Mouse (Mus musculus): ENCODE measurements at regions not wholly inside any gene's neighbourhood (a gene's known extent, or its start where the extent isn't known, plus 50 kb on each side); places are given as distances from the start of the nearest gene placed in this dataset.

DNA sequence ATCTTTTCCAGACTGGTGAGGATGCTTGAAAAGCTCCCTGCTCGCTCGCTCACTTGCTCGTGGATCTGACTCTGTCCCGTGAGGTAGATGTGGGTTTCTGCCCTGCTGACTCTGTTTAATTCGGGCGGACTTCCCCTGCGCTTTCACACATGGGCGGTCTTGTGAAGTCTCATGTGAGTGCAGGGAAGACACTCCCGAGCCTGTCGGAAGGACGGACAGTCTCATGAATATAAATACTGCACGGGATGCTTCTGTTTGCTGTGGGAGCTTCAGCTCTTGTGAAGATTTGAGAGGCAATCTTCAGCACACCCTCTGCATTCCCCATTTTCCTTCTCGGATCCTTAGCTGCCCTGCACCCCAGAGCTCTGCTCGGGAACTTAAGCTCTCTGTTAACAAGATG, 98.3 kb downstream of the Tpra1 start:
- TF ChIP-seq CTCF (IDR thresholded peaks at IDR 0.05; ENCODE audit: insufficient read depth, low read length) (no peak), POLR2A (IDR thresholded peaks at IDR 0.05; ENCODE audit: borderline replicate concordance, extremely low read depth, low read depth, low read length) (peak; percentile 52; the same call in 1 of the 2 replicates)
- H3K4me3 ChIP-seq (replicated peaks; ENCODE audit: extremely low read depth, low read depth, low read length): no peak overlapping the region
- 23% methylated on average over 14 of the region's 14 CpGs for WGBS
- no peak for DNase-seq
- H3K4me1 ChIP-seq (ENCODE audit: control insufficient read depth, insufficient read depth, low read length): 0 out of 2 replicates have a peak, but pooled peaks cover 3% of the 10 kb centered on the region

DNA sequence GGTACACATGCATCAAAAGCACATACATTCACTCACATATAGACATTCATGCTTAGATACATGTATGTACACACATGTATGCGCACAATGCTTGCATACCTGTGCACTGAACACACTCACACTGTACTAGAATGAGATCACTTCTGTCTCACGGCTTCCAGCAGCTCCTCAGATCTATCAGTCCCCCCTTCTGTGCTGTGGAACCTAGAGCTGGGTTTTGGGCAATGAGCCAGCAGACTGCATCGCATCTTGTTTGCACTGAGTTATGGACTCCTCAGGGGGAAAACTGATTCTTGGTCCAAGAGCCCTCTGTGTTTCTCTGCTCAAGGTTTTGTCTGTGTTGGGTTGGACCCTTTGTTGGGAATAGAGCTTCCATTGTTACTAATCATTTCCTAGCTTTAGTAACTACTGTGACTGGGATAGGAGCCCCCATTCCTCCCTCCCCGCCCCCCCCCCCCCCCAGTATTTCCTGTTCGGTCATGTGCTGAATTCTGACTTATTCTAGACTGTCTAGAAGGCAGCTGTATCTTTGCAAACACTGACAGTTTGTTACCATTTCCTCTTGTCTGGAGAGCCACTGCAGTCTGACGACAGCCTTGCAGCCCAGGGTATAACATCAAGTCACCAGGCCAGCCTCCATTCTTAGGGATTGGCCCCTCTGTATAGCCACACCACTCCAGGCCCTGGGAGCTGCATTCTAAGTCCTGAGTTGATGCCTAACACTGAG, 101.3 kb downstream of the Tpra1 start:
- Histone ChIP-seq H3K4me3 (replicated peaks; ENCODE audit: extremely low read depth, low read depth, low read length) (no peak overlapping the region), H3K4me1 (ENCODE audit: control insufficient read depth, insufficient read depth, low read length) (peaks cover 8% of the 10 kb centered on the region; the same call in 1 of the 2 replicates)
- WGBS: 27% methylated on average over 5 of the region's 6 CpGs
- DNase-seq: no peak
- TF ChIP-seq CTCF (IDR thresholded peaks at IDR 0.05; ENCODE audit: insufficient read depth, low read length): no peak
- TF ChIP-seq POLR2A (IDR thresholded peaks at IDR 0.05; ENCODE audit: borderline replicate concordance, extremely low read depth, low read depth, low read length): no peak

DNA sequence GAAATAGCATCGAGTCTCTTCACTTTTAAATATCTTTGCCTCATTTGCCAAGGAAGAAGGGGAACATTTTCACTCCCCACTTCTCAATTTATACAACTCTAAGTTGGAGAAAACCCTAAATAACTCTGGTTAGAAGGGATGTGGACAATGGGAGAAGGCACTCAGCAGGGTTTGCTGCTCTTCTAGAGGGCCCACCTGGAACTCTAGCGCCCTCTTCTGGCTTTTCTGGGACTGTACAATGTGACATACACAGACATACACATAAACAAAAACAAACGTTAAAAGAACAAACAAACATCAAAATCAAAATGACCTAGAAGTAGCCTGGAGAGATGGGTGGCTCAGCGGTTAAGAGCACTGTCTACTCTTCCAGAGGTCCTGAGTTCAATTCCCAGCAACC, 103.0 kb downstream of the Tpra1 start:
- no peak for DNase-seq
- Histone ChIP-seq H3K4me1 (ENCODE audit: control insufficient read depth, insufficient read depth, low read length) (peaks cover 14% of the 10 kb centered on the region), H3K4me3 (replicated peaks; ENCODE audit: extremely low read depth, low read depth, low read length) (no peak overlapping the region)
- TF ChIP-seq POLR2A (IDR thresholded peaks at IDR 0.05; ENCODE audit: borderline replicate concordance, extremely low read depth, low read depth, low read length) (no peak), CTCF (IDR thresholded peaks at IDR 0.05; ENCODE audit: insufficient read depth, low read length) (0 out of 2 replicates have a peak, but pooled peaks have one; percentile 10)
- WGBS: 50% methylated on average over 4 of the region's 4 CpGs

DNA sequence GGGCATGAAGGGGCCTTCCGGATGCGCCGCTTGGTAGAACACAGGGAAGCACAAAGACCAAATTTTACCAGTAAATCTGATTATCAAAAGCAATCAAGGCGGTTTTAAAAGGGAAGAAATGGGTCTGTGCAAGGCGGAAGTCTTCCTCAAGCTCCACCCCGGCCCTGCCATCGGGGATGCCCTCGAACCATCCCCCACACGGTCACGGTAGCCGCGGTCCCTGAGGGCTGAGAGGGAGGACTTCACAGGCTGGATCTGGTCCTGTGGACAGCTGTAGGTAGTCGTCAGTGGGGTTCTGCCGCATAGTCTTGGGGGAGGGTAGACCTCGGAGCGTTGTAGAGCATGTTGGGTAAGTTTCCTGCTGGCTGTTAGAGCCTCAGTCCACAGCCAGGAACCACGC, 104.9 kb downstream of the Tpra1 start:
- Histone ChIP-seq H3K4me1 (ENCODE audit: control insufficient read depth, insufficient read depth, low read length) (peaks cover 14% of the 10 kb centered on the region), H3K4me3 (replicated peaks; ENCODE audit: extremely low read depth, low read depth, low read length) (no peak overlapping the region)
- no peak for DNase-seq
- 58% methylated on average over 17 of the region's 17 CpGs for WGBS
- no peak for TF ChIP-seq CTCF (IDR thresholded peaks at IDR 0.05; ENCODE audit: insufficient read depth, low read length)
- no peak for TF ChIP-seq POLR2A (IDR thresholded peaks at IDR 0.05; ENCODE audit: borderline replicate concordance, extremely low read depth, low read depth, low read length)

DNA sequence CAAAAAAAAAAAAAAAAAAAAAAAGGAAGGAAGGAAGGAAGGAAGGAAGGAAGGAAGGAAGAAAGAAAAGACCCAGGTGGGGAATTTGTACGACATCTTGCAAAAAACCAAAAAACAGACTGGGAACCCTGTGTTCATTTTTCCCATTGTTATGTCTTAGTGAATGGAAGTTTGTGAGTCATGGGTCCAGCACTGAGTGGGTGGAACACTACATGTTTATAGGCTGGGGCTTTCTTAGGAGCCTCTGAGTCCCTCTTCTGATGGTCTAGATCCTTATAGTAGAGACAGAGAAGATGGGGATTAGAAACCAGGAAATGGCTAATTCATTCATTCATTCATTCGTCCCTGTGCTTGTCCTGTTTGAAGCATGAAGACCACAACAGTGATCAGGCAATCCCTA, 105.5 kb downstream of the Tpra1 start:
- 64% methylated on average over 2 of the region's 2 CpGs for WGBS
- H3K4me1 ChIP-seq (ENCODE audit: control insufficient read depth, insufficient read depth, low read length): peaks cover 14% of the 10 kb centered on the region
- no peak for TF ChIP-seq POLR2A (IDR thresholded peaks at IDR 0.05; ENCODE audit: borderline replicate concordance, extremely low read depth, low read depth, low read length)
- no peak for TF ChIP-seq CTCF (IDR thresholded peaks at IDR 0.05; ENCODE audit: insufficient read depth, low read length)
- H3K4me3 ChIP-seq (replicated peaks; ENCODE audit: extremely low read depth, low read depth, low read length): no peak overlapping the region
- DNase-seq: no peak

DNA sequence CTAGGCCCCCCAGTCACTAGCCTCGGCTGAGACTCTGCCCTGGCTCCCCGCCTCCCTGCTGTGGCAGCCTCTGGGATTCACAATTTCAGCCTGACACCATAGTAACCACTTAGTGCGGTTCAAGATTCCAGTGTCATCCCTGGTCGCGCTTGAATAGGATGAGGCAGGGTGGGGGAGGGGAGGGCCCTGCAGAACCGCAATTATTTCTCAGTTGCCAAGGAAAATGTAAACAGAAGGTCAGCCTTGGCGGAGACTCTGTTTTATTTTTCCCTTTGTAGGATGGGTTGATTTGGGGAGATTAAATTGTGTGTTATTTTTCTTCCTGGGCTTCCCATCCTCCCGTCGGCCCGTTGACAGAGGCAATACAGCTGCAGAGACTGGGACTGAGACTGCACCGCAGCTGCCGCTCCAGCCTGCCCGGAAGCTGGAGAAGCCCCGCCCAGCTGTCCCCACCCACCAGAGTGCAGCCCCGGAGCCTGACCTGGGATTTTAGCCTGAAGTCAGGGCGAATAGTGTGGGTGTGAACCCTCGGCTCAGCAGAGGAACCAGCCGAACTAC, 106.6 kb downstream of the Tpra1 start:
- DNase-seq: peak; percentile 58
- Histone ChIP-seq H3K4me1 (ENCODE audit: control insufficient read depth, insufficient read depth, low read length) (peaks cover 11% of the 10 kb centered on the region), H3K4me3 (replicated peaks; ENCODE audit: extremely low read depth, low read depth, low read length) (no peak overlapping the region)
- TF ChIP-seq CTCF (IDR thresholded peaks at IDR 0.05; ENCODE audit: insufficient read depth, low read length) (no peak), POLR2A (IDR thresholded peaks at IDR 0.05; ENCODE audit: borderline replicate concordance, extremely low read depth, low read depth, low read length) (no peak)
- 4% methylated on average over 18 of the region's 18 CpGs for WGBS

DNA sequence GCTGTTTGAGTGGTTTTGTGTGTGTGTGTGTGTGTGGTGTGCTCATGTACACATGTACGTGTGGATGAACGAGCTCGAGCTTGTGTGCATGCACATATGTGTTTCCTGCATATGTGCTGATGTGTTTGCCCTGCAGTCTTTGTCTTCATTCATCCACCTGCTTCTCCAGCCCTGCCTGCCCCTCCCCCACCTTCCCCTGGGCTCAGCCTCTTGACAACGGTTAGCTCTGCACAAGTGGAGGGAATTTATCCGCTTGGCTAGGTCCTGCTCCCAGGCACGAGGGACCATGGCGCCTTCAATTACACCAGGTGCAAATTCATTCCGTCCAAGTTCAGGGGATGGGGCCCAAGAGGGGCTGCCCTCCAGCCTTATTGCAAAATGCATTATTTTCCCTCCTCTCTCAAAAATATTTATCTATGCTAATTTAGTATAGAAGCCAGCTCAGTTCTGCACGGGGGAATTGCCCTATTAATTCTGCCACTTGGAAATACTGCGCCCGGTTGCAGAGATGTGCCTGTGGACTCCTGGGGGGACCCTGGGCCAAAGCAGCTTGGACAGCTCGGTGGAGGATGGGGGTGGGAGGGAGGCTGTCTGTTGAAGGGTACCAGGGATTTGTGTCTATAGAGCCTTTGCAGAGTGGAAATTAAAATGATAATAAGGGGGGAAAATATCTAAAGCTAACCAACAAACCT, 111.1 kb downstream of the Tpra1 start:
- DNase-seq: no peak
- Histone ChIP-seq H3K4me1 (ENCODE audit: control insufficient read depth, insufficient read depth, low read length) (peaks cover 7% of the 10 kb centered on the region), H3K4me3 (replicated peaks; ENCODE audit: extremely low read depth, low read depth, low read length) (no peak overlapping the region)
- no peak for TF ChIP-seq CTCF (IDR thresholded peaks at IDR 0.05; ENCODE audit: insufficient read depth, low read length)
- no peak for TF ChIP-seq POLR2A (IDR thresholded peaks at IDR 0.05; ENCODE audit: borderline replicate concordance, extremely low read depth, low read depth, low read length)
- 63% methylated on average over 12 of the region's 12 CpGs for WGBS

DNA sequence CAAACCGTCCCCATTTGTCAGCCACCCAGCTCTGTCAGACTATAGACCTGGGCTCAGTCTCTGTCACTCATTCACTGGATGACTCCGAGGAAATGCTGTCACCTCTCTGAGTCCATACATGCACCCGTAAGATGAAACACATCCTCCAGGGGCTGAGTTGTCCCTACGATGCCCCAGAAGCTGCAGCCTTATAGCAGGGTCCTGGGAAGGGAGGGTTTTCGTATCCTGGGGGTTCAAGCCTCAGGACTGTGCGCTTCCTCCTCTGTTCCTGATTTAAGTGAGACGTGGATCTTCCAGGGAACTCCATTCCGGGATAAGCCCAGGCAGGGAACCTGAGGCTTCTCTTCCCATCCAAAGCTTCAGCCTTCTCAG, 111.6 kb downstream of the Tpra1 start:
- Histone ChIP-seq H3K4me1 (ENCODE audit: control insufficient read depth, insufficient read depth, low read length) (peaks cover 3% of the 10 kb centered on the region), H3K4me3 (replicated peaks; ENCODE audit: extremely low read depth, low read depth, low read length) (no peak overlapping the region)
- TF ChIP-seq POLR2A (IDR thresholded peaks at IDR 0.05; ENCODE audit: borderline replicate concordance, extremely low read depth, low read depth, low read length) (no peak), CTCF (IDR thresholded peaks at IDR 0.05; ENCODE audit: insufficient read depth, low read length) (no peak)
- 78% methylated on average over 8 of the region's 8 CpGs for WGBS
- DNase-seq: no peak

DNA sequence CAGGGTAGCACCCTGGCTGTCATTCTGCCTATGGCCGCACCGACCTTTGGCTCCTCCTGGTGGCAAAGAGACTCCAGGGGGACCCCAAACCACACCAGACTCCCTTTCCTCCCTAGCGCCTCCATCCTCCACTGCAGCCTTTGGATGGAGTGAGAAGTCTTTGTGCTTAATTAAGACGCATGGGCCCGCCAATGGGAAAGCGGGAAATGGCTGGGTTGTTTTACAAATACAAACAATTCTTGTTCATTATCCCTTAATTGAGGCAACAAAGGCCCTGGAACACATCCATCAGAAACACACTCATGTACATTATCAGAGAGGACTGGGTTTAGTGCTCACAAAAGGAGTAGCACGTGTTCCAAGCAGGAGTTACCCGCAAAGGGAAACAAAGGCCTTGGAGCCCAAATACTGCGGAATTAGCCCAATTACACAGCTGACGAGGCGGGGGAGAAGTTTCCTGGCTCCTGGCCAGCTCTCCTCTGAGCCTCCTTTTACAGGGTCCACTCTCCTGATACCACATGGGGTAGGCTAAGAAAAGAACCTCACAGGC, 122.1 kb downstream of the Tpra1 start:
- no peaks in the 10 kb centered on the region for H3K4me1 ChIP-seq (ENCODE audit: control insufficient read depth, insufficient read depth, low read length)
- no peak for DNase-seq
- 55% methylated on average over 11 of the region's 11 CpGs for WGBS
- TF ChIP-seq POLR2A (IDR thresholded peaks at IDR 0.05; ENCODE audit: borderline replicate concordance, extremely low read depth, low read depth, low read length) (no peak), CTCF (IDR thresholded peaks at IDR 0.05; ENCODE audit: insufficient read depth, low read length) (no peak)
- no peak overlapping the region for H3K4me3 ChIP-seq (replicated peaks; ENCODE audit: extremely low read depth, low read depth, low read length)
